Mouse (Mus musculus) cerebellum, adult 2 months (tissue): ENCODE measurements around the gene Med18.

Source experiments
- CTCF ChIP-seq: fragments of 200-500 bp; IDR thresholded peaks from 2 replicates; pipeline ENCODE4 v1.5.1; 2011; ENCODE audit warnings: low read depth, mild to moderate bottlenecking, control low read depth, low read length, moderate library complexity, borderline replicate concordance; ENCODE audit not compliant: insufficient read depth
- POLR2A ChIP-seq: fragments of 200-500 bp; IDR thresholded peaks from 2 replicates; pipeline ENCODE4 v1.6.1; 2011; ENCODE audit warnings: low read length, control low read depth, borderline replicate concordance; ENCODE audit not compliant: insufficient read depth

GRCm38 (mm10) chr4:132490273-132491010, 26.7 kb upstream of the Med18 start:
- no peak for TF ChIP-seq CTCF
- TF ChIP-seq POLR2A, result no peak
